Mouse (Mus musculus): Measurements from ENCODE around the gene Csnk2b.

Csnk2b gene

GRCm38 (mm10) chr17:35121143-35121799, 582 bp downstream of the Csnk2b start, which contains the start of gene Gpank1:
TSS of gene Gpank1 (plus strand) at chr17:35121455.
- DNase-seq (ENCODE audit: low read depth) = peak; percentile 99

GRCm38 (mm10) chr17:35120745-35121142, 1.1 kb downstream of the Csnk2b start:
- DNase-seq (ENCODE audit: low read depth) = no peak

GRCm38 (mm10) chr17:35115046-35116019, 6.5 kb downstream of the Csnk2b start, which contains the start of gene Ly6g5b:
TSS of gene Ly6g5b (minus strand) at chr17:35115428.
- DNase-seq (ENCODE audit: low read depth) = peak; percentile 72

- no peak for DNase-seq (ENCODE audit: low read depth)
Measured at GRCm38 (mm10) chr17:35111774-35112173, 10.1 kb downstream of the Csnk2b start.

GRCm38 (mm10) chr17:35108097-35108496, 13.8 kb downstream of the Csnk2b start, which contains the start of gene Ly6g5c:
TSS of gene Ly6g5c (plus strand) at chr17:35108279.
- DNase-seq (ENCODE audit: low read depth) = no peak

GRCm38 (mm10) chr17:35106522-35106921, 15.3 kb downstream of the Csnk2b start:
- peak; percentile 47 for DNase-seq (ENCODE audit: low read depth)

GRCm38 (mm10) chr17:35105740-35106389, 16.0 kb downstream of the Csnk2b start:
- DNase-seq (ENCODE audit: low read depth) = peak; percentile 64

- no peak for DNase-seq (ENCODE audit: low read depth)
Measured at GRCm38 (mm10) chr17:35104754-35105153, 17.1 kb downstream of the Csnk2b start.

- no peak for DNase-seq (ENCODE audit: low read depth)
Measured at GRCm38 (mm10) chr17:35104079-35104478, 17.8 kb downstream of the Csnk2b start.

- peak; percentile 53 for DNase-seq (ENCODE audit: low read depth)
Measured at GRCm38 (mm10) chr17:35103221-35103690, 18.6 kb downstream of the Csnk2b start.

GRCm38 (mm10) chr17:35102299-35102698, 19.6 kb downstream of the Csnk2b start:
- DNase-seq (ENCODE audit: low read depth) = no peak

GRCm38 (mm10) chr17:35101161-35101560, 20.7 kb downstream of the Csnk2b start:
- DNase-seq (ENCODE audit: low read depth) = no peak

- DNase-seq (ENCODE audit: low read depth) = no peak
Measured at GRCm38 (mm10) chr17:35100196-35100765, 21.6 kb downstream of the Csnk2b start.

- DNase-seq (ENCODE audit: low read depth) = no peak
Measured at GRCm38 (mm10) chr17:35097164-35097655, 24.6 kb downstream of the Csnk2b start.

- no peak for DNase-seq (ENCODE audit: low read depth)
Measured at GRCm38 (mm10) chr17:35096597-35096996, 25.3 kb downstream of the Csnk2b start.

GRCm38 (mm10) chr17:35094475-35095365, 27.1 kb downstream of the Csnk2b start:
- DNase-seq (ENCODE audit: low read depth) = peak; percentile 46

- DNase-seq (ENCODE audit: low read depth) = no peak
Measured at GRCm38 (mm10) chr17:35092403-35093198, 29.3 kb downstream of the Csnk2b start.

- DNase-seq (ENCODE audit: low read depth) = no peak
Measured at GRCm38 (mm10) chr17:35090166-35090932, 31.5 kb downstream of the Csnk2b start.

Measured in 416B (cell line).